Mouse (Mus musculus): Measurements from ENCODE around the gene Calhm1. TPM values are rescaled to one million over a fixed set of nuclear protein-coding genes. Genes with fewer than 3 reads are reported as not detected.
A peak's percentile ranks its signal among the peaks of the same experiment; 100 is the strongest.
"Not testable (repeated sequence)": the region's sequence is repeated elsewhere in the genome, so short reads cannot be mapped to it uniquely, and the experiment has no call there.

Calhm1 gene
- total RNA-seq, 2 experiments from 2014 or later = not detected

DNA sequence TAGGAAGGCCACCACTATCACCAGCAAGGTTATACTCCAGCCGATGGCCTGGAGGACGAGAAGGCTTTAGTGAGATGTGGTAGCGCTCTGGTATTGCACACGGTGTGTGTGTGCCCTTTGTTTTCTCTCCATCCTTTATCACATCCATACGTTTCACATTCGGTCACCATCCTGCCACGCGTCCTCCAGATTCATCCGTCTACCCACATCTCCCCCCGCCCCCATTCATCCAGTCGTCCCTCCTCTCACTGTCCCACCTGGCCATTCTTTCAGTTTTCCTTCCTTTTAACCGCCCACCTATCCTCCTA, 8.0 kb upstream of the Calhm1 start:
- no peak for DNase-seq

- DNase-seq = no peak
Observed at GRCm38 (mm10) chr19:47151332-47152061, 7.4 kb upstream of the Calhm1 start.

DNA sequence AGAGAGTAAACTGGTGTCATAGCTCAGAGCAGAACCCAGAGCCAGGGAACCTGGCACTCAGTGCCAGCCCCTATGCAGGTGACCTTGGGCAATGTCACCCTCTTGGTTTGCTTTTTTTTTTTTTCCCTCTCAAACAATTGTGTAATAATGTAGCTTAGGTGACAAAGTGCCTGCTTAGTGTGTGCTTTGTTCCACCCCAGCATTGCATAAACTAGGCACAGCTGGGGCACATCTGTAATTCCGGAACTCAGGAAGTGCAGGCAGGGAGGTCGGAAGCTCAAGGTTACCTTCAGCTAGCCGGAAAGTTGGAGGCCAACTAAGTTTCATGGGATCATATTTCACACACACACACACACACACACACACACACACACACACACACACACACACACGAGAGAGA, 5.8 kb upstream of the Calhm1 start:
- DNase-seq = no peak

GRCm38 (mm10) chr19:47148267-47148847, 4.3 kb upstream of the Calhm1 start:
- DNase-seq = no peak

DNA sequence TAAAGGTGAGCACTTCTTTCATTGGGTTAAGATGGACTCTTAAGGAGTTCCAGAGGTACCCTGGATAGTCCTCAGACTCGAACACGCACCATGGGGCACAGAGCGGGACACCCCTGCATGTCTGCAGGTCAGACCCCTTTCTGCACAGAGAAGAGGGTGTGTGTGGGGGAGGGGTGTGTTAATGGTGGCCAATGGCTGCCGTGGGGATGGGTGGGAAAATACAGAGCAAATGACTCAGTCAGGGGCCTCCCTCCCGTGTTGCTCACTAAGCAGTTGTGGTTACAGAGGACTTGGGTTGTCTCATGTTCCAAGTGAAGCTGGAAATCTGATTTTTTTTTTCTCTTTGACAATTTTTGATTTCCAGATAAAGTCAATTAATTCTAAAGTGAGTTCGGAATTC, 1.6 kb downstream of the Calhm1 start:
- no peak for DNase-seq

GRCm38 (mm10) chr19:47139611-47140010, 4.4 kb downstream of the Calhm1 start:
- DNase-seq = not testable (repeated sequence)

DNA sequence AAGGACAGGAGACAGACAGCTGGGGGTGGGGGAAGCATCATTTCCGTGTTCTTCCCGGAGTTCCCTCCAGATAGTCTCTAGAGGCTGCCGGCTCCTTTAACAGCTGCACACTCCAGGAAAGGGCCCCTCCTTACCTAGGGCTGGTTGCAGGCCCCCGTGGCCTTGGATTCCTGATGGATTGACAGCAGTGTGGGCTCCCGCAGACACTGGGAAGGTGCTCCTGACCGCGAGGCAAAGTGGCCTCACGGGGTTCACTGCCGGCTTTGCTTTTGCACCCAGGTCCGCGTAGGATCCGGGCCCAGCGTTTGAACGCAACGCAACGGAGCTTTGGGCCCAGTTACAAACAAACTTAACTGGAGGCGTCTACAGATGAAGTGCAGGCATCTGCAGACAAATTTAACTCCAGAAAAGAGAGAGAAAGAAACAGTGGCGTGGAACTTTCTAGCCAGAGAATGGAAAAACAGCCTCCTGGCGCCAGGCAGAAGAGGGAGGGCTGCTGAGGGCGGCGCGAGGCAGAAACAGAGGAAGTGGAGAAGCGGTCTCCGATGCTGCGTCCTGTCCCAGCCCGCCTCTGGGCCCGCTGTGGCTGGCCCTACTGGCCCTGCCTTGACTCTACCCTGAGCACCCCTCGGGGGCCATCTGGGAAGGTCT, 6.2 kb downstream of the Calhm1 start, which contains the start of gene Calhm2:
Gene Calhm2 (minus strand): TSS at position 524 of the 651 bp plus-strand sequence.
- peak; percentile 71 for DNase-seq

DNA sequence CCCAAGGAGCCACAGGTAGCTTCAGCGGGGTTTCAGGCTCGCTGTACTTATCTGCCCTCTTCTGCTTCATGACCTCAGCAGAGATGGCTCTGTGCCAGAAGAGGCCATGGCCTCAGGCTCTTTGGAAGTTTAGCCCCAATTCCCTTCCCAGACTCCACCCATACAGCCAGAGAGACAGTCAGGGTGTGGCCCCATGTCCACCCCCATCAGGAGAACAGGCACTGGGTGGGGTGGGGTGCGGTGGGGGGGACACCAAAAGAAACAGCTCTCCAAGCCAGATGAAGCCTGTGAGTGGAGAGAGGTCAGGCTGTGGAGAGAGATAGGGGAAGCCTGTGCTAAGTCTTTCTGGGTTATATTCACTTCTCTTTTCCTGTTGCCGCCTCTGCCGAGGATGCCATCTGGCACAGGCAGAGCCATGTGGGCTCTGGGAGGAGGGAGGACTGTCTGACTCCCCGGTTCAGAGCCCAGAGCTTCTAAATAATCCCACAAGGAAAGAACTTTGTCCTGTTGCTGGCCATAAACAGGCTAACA, 6.9 kb downstream of the Calhm1 start:
- DNase-seq = peak; percentile 61

GRCm38 (mm10) chr19:47136170-47136569, 7.9 kb downstream of the Calhm1 start:
- no peak for DNase-seq

GRCm38 (mm10) chr19:47135568-47135967, 8.5 kb downstream of the Calhm1 start:
- no peak for DNase-seq

GRCm38 (mm10) chr19:47133161-47133560, 10.9 kb downstream of the Calhm1 start:
- DNase-seq = no peak

DNA sequence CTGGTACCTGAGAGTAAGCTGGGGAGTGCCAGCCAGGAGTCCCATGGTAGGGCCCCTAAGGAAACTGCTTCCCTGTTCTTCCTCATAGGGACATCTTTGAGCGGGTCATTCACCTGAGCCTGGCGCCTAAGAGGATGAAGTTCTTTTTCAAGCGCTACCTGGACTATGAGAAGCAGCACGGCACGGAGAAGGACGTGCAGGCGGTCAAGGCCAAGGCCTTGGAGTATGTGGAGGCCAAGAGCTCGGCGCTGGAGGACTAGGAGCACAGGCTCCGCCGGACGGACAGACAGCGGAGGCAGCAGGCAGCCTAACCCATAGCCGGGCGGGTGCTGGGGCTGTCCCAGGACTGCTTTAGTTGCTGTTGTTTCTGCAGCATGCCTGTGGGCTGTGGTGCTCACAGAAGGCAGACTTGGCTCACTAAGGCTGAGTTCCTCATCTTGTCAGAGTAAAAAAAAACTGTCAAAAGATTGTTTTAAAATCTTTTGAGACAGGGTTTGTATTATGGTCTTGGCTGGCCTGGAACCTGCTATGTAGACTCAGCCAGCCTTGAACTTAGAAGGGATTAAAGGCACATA, 13.4 kb downstream of the Calhm1 start:
- no peak for DNase-seq

- DNase-seq = no peak
Observed at GRCm38 (mm10) chr19:47128835-47129234, 15.2 kb downstream of the Calhm1 start.

DNA sequence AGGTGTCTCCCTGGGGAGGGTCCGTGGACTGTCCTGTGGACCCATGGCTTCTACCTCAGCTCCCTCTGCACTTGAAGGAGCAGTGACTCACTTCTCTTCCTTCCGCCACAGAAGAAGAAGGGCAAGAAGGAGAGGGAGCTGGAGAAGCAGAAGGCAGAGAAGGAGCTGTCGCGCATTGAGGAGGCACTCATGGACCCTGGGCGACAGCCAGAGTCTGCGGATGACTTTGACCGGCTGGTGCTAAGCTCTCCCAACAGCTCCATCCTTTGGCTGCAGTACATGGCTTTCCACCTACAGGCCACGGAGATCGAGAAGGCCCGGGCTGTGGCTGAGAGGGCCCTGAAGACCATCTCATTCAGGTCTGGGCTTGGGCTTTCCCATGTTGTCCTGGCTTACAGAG, 15.9 kb downstream of the Calhm1 start:
- DNase-seq = no peak

DNA sequence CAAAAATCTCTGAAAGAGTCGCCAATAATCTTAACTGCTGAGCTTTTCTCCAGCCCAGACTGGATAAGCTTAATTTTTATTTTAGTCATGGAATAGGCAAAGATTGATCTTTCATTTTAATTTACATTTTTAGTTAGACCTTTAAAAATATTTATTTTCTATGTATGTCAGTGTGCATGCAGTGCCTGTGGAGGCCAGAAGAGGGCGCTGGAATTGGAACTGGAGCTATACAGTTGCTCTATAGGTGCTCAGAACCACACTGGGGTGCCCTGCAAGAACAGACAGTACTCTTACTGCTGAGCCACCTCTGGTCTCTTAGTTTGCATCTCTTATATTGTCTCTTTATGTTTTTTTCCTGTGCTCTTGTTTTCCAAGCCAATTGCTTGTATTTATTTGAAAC, 21.3 kb downstream of the Calhm1 start:
- peak; percentile 46 for DNase-seq

DNA sequence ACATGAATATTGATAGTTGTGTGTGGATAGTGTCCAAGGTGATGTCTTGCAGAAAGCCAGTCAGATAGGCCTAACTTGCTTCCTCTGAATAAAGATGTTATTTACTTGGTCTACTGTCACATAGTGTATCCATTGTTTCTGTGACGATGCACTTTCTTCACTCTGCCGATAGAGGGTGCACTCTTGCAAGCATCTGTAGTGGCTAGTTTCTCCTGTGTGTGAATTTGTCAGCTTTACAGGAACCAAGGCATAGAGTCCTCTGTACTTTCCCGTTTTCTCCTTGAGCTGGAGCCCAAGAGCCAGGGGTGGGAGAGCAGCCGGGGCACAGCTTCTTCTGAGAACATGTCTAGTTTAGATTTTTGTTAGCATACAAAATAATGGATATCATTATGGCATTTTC, 23.0 kb downstream of the Calhm1 start:
- no peak for DNase-seq

DNA sequence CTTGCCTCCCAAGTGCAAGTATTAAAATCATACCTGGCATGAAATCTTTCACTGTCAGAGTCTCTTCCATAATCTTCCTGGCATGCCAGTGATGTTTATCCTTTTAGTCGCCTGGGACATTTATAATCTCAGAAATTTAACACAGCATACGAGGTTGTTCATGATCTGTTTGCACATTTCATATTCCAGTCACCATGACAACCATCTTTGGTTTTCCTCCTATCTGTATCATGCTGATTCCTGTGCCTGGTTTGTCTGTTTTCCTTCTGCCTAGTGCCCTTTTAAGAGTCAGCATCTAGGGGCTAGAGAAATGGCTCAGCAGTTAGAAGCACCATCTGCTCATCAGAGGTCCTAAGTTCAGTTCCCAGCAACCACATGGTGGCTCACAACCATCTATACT, 25.4 kb downstream of the Calhm1 start:
- DNase-seq = no peak

DNA sequence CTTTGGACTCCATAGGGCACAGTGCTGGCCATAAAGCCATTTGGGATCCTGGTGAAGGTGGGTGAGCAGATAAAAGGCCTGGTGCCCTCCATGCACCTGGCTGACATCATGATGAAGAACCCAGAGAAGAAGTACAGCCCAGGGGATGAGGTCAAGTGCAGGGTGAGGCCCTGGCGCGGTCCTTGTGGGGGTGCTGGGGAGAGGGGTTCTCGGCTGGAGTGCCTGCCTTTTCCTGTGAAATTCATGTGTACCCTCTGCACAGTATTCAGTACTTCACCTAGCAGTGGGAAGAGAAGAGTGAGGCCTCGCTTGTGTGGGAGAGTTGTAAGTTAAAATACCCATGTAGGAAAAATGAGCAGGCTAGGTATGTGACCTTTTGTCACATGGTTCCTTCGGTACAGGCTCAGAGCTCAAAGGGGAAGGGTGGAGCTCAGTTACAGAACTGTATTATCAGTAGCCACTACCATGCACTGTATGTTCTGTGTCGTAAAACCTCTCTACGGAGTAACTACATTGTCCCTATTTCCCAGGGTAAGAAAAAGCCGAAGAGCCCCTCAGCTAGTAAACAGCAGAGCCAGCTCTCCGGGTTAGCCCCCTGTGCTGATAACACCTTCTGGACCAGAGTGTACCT, 39.3 kb downstream of the Calhm1 start:
- no peak for DNase-seq

GRCm38 (mm10) chr19:47101080-47101479, 43.0 kb downstream of the Calhm1 start:
- DNase-seq = no peak

Data from heart, postnatal 4 days (tissue).